Mouse (Mus musculus) 3T3-L1 (cell line): ENCODE results near the gene Cd300a.

ENCODE experiments used
- DNase-seq: peaks from one replicate; pipeline ENCODE4 v3.0.0-alpha.2; 2015; ENCODE audit warnings: low read depth, low spot score

Cd300a gene

DNA sequence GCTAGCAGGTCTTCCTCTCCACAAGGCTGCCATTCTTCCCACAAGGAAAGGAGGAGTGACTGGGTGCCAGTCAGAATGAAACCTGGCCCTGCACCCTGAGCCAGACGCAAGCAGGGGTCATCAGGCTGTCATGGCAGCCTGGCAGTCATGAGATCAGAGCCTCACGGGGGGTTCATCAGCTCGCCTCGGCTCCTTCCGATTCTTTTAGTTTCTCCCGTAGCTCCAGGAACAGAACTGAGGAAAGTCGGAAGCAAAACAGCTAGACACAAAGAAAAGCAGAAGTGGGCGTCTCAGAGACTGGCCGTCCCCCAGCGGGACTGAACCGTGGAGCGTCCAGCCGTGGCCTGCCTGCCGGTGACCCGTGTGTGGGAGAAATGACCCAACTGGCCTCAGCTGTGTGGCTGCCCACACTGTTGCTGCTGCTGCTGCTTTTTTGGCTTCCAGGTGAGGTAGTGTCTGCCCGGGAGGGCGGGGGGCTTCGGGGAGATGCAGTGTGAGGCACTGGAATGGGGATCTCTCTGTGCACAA, at the start of gene Cd300a:
Gene Cd300a, plus strand, starts transcription at position 51 of the 528 bp plus-strand sequence.
- no peak for DNase-seq

DNA sequence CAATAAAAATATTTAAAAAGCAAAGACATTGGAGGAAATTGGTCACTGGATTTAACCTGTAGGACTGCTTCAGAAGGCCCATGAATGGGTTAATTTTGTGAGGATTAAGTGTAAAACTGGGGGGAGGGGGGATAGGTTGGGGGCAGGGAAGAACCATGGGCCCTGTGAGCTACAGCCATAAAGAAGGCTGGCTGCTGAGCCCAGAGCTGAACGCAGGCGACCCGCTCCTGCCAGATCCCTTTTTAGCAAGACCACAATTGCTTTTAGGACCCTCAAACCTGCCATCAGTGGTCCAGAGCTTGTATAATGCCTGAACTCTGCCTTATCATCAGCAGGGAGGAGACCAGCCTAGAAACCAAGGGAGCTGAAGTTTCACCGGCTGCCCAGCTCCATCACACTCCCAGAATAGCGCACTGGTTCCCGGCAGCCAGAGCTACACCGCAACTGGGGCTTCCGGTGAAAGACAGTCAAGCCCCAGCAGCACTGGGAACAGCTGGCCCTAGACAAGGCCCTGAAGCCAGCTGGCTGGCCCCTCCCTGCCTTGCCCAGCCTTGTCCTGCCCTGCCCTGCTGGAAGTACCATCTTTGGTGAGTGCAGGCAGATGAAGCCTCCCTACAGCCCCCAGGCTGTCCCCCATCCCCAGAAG, 45.9 kb upstream of the Cd300a start:
- no peak for DNase-seq

DNA sequence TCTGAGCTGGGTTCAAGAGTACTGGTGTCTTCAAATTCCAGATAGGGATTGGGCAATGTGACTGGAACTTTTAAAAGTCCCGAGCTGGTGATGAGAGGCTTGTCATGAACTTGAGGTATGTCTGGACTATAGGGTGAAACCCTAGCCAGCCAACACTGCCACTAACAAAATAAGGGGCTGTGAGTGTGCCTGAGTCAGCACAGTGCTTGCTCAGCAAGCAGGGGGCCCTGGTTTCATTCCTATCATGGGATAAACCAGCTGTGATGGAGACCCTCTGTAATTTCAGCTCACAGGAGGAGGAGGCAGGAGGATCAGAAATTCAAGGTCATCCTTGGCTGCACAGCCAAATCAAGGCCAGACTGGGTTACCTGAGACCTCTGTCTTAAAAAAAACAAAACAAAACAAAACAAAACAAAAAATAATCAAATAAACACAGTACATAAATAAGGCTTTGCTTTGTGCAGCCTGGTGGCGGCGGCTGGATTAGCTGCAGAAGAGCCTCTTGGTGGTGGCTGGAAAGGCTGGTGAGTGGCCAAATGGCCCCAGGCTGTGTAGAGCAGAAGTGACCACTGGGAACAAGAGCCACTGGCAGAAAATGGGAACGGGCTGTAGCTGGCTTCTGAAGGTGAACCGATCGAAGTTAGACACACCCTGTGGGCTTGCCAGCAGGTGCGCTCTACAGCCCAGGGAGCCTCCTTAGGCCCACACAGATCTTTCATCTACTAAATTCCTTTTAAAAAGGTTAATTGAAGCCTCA, 45.2 kb upstream of the Cd300a start:
- no peak for DNase-seq

DNA sequence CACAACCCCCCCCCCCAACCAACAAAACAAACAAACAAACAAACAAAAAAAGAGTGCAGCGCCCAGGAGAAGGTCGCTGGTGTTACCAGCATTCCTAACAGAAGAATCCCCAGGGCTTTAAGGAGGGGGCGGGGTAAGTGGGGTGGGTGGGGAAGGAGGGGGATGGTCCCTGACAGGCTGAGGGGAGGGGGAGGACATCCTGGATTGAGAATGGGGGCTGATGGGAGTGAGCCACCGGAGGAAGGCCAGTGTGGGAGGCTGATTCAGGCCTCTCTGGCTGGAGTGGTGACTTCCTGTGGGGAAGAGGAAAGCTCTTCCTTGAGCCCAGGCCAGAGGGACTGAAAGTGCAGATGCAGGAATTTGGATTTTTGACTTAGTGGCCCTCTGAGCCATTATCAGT, 43.5 kb upstream of the Cd300a start:
- no peak for DNase-seq

DNA sequence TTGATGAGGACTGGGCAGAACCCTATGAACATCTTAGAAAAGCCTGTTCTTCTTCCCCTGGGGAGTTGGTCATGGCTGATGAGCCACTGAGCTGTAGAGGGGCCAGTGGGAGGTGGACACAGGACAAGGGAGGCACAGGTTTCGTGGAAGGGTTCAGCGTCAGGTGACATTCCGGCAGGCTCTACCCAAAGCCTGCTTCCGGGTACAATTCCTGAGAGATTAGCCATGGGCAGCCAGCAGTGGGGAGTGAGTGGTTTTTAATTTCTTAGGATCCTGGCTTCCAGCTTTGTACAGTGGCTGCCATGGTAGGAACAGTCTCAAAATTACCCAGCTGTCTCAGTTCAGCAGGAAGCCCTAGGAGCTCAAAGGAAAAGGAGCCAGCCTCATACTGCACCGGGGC, 42.8 kb upstream of the Cd300a start:
- no peak for DNase-seq

DNA sequence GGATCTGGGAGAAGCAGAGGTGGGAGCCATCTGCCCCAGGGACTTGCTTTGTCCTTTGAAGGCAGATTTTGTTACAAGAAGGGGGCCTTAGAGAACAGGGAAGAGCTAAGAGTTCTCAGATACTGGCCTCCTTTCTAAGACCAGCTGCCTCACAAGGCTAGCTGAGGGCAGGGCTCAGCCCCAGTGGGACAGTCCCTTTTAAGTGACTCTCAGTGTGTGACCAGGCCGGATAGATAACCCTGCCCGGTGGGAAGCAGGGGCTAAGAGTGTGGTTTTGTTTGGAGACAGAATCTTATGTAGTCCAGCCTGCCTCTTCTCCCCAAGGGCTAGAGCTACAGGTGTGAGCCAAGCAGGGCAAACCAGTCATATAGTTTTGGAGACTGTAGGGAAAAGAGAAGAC, 40.3 kb upstream of the Cd300a start:
- DNase-seq: no peak

DNA sequence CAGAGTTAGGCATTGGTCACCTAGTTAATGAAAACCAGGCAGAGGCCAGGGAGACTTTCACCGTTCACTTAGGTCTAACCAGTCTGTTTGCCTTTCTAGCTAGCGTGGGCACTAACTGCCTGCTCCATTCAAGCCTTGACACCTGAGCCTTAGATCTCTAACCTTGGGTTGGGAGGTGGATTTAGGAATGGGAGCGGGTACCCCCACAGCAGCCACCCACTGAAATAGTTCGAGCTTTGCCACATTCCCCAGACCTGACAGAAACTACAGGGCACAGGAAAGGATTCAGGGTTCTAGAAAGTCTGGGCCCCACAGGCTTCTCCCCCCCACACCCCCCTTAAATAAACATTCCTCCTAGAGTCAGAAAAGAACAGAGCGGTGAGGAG, 39.8 kb upstream of the Cd300a start:
- no peak for DNase-seq

DNA sequence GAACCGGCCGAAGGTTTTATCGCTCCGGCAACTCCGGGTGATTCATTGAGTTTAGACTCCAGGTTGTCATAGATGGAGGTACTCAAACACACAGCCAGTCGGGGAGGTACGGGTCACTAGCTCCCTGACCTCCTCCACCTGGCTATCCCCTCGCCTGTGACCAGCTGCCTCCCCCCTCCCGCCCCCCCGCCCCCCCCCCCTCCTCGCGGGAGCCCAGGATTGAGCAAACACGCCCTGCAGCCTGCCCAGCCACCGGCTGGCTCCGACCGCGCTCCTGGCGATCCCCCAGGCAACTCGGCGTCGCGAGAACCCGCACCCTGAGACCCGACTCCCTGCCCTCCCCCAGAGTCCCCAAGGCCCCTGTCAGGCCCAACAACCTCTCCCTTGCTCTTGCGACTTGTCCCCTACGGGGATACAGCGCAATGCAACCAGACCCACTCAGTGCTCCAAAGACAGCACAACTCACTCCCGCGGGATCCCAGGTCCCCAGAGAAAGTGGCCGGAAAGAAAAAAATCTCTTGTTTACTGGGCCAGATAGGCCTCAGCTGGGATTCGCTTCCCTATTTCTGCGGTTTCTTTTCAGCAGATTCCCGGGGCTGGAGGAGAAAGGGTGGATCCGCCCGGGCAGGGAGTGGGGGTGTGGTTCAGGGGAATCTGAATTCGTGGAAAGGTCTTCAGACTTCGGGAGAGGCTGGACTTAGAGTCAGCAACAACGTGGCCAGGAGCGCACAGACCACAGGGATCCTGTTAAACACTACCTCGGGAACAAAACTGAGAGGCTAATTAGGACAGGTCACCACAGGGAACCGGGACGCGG, 39.2 kb upstream of the Cd300a start, which contains the start of gene Gprc5c:
Gene Gprc5c, plus strand, starts transcription at position 701 of the 817 bp plus-strand sequence.
- no peak for DNase-seq

DNA sequence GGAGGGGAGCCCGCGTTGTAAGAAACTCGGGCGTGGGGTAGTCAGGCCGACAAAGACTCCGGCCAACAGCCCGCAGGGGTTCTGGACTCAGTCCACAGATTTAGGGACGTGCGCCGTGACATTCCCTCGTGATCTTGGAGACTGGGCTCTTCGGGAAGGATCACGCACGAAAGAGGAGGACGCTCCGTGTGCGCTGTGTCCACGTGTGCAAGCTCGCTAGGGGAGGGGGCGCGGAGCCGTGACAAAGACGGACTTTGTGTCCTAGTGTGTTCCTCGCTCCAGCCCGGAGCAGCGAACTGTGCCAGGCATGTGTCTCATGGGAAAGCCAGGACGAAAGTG, 38.6 kb upstream of the Cd300a start:
- DNase-seq: no peak

DNA sequence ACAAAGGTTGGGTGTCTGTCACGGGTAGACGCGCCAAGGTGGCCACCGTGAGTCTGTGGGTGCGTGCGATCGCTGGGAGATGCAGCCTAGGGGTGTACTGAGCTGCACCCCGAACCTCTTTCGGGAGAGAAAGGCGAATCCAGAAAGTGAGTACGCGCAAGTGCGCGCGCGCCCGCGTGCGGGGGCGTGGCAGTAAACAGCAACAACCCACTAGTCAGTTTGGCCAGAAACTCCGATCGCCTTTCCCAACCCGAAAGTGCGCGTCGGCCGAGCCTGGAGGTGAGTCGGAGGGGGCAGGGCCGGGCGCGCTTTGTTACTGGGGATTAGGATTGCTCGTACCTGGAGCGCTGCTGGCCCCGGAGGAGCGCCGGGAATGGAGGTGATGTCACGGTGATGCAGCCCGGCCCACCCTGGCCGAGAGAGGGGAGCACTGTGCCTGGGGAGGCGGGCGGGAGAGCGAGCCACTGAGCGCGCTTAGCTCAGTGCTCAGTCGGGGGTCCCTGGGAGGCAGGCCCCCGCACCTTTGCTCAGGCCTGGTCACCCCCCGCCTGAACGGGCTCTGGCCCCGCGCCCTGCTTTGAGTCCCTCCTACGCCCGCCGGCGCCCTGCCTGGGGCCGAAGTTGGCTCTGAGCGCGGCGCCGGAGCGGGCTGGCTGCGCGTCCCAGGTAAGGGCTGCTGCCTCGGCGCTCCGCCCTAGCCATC, 38.1 kb upstream of the Cd300a start:
- no peak for DNase-seq

DNA sequence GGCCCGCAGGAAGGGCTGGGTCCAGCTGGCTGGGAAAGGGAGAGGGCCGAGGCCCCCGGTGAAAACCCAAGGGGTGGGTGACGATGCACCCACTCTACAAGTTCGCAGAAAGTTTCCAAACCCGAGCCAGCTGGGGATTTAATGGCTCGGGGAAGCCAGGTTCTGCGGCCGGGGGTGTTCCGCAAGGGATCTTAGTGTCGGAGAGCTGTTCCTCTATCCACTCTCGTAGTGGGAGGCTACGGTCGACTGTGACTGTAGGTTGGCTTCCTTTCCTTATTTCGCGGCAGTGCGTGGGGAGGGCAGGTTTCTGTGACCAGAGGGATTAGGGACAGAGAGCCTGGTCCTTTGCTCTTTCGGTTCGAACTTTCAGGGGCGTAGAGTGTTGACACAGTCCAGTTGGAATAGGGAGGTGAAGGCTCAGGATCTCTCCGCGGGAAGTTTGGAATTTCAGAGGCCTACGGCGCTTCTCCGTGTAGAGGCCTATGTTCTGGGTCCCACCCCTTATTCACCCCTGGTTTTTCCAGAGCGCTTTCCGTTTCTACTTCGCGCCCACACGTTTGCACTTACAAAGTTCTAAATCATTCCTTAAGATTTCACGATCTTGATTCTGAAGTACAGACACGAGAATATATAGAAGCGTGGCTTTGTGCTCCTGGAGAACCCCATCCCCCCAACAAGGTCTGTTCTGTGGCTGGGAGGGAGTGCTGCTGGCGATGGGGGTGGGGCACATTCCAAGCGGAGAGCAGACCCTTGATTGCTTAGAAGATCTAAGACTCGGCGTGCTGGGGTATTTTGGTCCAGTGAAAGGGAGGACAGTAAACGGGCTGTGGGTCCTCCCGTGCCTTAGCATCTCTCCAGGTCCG, 37.3 kb upstream of the Cd300a start:
- DNase-seq: no peak

DNA sequence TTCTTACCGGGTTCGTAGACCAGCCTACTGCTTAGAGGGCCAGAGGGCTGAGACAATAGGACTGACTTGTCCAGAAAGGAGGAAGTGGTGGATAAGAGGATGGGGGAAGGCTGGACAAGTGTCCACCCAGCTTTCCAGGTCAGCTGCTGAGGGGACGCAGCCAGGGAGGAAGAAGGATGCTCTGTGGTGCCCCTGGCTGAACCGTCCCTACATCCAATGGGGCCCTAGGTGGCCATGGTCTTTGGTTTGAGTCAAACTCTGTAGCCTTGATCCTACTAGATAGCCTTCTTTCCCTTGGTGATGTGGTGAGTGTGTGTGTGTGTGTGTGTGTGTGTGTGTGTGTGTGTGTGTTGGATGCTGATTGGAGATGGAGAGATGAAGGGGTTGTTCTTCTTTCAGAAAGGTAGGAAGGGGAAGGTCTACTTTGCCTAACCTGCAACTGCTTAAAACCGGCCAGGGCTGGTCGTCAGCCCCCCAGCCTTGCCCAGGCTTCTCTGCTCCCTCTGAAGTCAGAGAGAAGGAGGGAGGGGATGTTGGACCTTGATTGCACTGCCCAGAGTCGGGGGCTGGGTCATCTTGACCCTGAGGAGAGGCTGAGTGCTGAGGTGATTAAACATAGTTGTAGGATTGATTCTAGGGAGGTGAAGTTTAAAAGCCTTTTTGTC, 36.5 kb upstream of the Cd300a start:
- no peak for DNase-seq

DNA sequence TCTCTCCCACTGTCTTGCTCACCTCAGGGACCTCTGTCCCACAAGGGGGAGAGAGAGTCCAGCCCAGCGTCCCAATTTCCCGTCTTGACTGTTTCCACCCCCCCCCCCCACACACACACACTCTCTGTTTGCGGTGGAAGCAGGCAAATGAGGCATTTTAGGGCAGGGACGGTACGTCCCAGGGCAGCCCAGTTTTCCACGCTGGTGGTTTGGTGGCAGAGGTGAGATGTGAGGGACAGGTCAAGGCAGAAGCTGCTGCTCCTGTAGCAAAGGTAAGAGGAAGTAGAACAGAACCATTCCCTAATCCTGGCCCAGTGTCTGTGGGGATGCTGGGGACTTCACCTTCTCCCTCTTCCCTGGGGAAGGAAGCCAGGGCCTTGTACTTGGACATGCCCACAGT, 35.3 kb upstream of the Cd300a start:
- no peak for DNase-seq

DNA sequence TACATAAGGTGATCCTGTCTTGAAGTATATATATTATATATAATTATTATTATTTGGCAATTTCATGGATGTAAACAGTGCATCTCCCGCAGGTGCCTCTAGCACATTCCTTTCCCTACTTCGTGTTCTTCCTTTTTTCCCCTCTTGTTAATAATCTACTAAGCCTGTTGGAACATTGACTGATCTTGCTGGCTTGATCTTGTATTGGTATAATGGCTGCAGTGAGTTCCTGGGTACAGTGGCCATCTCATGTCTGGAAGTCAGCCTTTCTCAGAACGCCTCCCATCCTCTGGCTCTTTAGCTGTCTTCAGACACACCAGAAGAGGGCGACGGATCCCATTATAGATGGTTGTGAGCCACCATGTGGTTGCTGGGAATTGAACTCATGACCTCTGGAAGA, 33.7 kb upstream of the Cd300a start:
- DNase-seq: no peak

DNA sequence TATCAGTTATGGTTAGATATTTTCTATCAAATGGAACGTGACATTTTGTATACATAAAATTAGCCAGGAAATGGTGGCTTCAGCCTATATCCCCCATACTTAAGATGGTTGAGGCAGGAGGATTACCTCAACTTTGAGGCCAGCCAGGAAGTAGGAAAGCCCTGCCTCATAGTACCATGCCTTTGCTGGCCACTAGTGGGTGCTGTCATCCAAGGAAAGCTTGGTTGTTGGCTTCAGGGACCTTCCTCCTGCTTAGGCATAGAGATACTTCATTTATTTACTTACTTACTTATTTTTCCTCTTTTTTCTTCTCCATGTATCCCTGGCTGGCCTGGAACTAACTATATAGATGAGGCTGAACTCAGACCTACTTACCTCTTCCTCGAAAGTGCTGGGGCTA, 31.2 kb upstream of the Cd300a start:
- peak; percentile 37 for DNase-seq

DNA sequence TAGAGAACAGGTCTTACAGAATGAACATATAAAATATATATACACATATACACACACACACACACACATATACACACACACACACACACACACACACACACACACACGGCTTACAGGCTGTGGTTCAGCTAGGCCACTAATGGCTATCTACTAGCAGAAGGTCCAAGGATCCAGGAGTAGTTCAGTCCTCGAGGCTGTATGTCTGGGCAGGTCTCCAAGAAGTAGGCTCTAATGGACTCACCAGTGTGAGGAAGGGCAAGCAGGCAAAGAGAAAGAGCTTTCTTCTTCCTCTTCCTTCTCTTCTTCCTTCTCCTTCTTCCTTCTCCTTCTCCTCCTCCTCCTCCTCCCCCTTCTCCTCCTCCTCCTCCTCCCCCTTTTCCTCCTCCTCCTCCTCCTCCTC, 28.8 kb upstream of the Cd300a start:
- no peak for DNase-seq

DNA sequence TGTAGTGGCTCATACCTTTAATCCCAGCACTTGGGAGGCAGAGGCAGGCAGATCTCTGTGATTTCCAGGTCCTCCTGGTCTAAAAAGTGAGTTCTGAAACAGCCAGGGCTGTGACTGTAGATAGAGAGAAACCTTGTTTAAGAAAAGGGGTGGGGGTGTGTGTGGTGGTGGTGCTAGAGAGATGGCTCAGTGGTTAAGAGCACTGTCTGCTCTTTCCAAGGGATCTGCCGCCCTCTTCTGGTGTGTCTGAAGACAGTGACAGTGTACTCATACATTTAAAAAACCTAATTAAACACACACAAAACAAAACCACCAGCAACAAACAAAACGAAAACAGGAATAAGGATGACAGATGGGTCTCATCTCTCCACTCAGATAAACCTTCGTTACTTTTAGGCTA, 27.2 kb upstream of the Cd300a start:
- DNase-seq: no peak

DNA sequence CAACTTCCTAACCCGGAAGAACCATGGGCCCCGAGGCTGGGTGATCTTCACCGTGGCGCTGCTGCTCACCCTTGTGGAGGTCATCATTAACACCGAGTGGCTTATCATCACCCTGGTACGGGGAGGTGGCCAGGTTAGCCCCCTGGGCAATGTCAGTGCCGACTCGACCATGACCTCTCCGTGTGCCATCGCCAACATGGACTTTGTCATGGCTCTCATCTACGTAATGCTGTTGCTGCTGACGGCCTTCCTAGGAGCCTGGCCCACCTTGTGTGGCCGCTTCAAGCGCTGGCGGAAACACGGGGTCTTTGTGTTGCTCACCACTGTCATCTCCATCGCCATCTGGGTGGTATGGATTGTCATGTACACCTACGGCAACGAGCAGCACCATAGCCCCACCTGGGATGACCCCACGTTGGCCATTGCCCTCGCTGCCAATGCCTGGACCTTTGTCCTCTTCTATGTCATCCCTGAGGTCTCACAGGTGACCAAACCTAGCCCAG, 25.9 kb upstream of the Cd300a start:
- DNase-seq: no peak

DNA sequence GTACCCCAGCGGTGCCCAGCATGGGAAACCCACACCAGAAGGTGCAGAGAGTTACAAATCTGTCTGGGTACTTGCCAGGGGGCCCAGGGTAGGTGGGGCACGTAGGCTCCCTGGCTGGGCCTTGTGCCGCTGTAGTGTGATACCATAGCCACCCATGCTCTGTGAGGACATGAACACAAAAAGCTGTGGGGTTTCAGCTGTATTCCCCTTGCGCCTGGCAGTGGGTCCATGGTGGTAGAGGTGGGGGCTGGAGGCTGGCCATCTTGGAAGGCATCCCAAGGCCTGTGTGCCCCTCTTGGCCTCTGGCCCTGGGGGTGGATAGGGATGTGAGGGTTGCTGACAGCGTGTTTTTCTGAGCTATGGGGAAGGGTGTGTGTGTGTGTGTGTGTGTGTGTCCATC, 23.8 kb upstream of the Cd300a start:
- DNase-seq: no peak
